Mouse (Mus musculus) stomach, postnatal 0 days (tissue): ENCODE measurements around the gene Camk2b.

Source experiments
- CTCF ChIP-seq: IDR thresholded peaks from 2 replicates; pipeline ENCODE4 v1.5.1; 2016; ENCODE audit warnings: antibody characterized with exemption, low read depth, mild to moderate bottlenecking, moderate library complexity
- EP300 ChIP-seq: optimal IDR thresholded peaks from 2 replicates; pipeline ENCODE3; 2016; ENCODE audit warnings: antibody characterized with exemption

DNA sequence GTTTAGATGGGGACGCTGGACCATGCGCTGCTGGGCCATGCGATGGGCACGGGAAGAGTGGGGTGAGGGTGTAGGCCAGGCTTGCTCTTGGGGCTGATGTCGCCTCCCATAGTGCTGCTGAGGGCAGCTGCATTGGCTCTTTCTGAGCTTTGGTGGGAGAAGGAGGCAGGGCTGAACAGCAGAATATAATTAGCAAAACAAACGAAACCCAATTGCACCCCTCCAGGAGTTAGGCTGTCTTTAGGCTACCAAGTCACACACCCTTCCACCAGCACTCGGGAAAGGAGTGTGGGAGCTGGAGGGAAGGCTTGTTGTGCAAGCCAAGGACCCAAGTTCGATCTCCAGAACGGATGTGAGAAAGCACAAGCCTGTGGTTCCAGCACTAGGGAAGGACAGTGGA, 998 bp upstream of the Camk2b start:
- TF ChIP-seq EP300 (no peak), CTCF (no peak)
